Mouse (Mus musculus) G1E (cell line): Measurements from ENCODE around the gene Polr3e.

Experiments used
- CTCF ChIP-seq: IDR thresholded peaks from 2 replicates; pipeline ENCODE4 v1.5.1; 2012; ENCODE audit warnings: low read depth, low read length, inconsistent platforms, mixed read lengths
- GATA1 ChIP-seq: IDR thresholded peaks from 2 replicates; pipeline ENCODE4 v1.6.1; 2012; ENCODE audit warnings: borderline replicate concordance, low read length, inconsistent platforms, mixed read lengths
- GATA2 ChIP-seq: IDR thresholded peaks from 2 replicates; pipeline ENCODE4 v1.6.1; 2012; ENCODE audit warnings: low read depth, low read length, inconsistent platforms, borderline replicate concordance

- no peak for TF ChIP-seq GATA2
- no peak for TF ChIP-seq GATA1
- no peak for TF ChIP-seq CTCF
These were observed 25.0 kb downstream of the Polr3e start for GRCm38 (mm10) chr7:120942506-120942905.
